Mouse (Mus musculus) liver, adult 2 months (tissue): ENCODE results near the gene Phpt1.

Experiments
- CTCF ChIP-seq: fragments of 200-500 bp; IDR thresholded peaks from 2 replicates; pipeline ENCODE4 v1.5.1; 2011; ENCODE audit warnings: low read depth, low read length, control low read depth
- POLR2A ChIP-seq: fragments of 200-500 bp; IDR thresholded peaks from 2 replicates; pipeline ENCODE4 v1.6.1; 2011; ENCODE audit warnings: low read length, control low read depth; ENCODE audit not compliant: insufficient read depth; ENCODE audit errors: extremely low read depth

GRCm38 (mm10) chr2:25584152-25584551 is 9.1 kb upstream of the Phpt1 start:
- TF ChIP-seq CTCF = no peak
- no peak for TF ChIP-seq POLR2A
